Mouse (Mus musculus): ENCODE results near the gene Epb41l2.

The Epb41l2 gene

GRCm38 (mm10) chr10:25438299-25438680 is 78.7 kb downstream of the Epb41l2 start:
- DNase-seq = no peak

GRCm38 (mm10) chr10:25439163-25439562 is 79.6 kb downstream of the Epb41l2 start:
- no peak for DNase-seq

- no peak for DNase-seq
Observed at GRCm38 (mm10) chr10:25439856-25440255, 80.3 kb downstream of the Epb41l2 start.

GRCm38 (mm10) chr10:25441405-25441804 is 81.8 kb downstream of the Epb41l2 start:
- no peak for DNase-seq

- DNase-seq = no peak
Observed at GRCm38 (mm10) chr10:25443626-25444025, 84.0 kb downstream of the Epb41l2 start.

DNA sequence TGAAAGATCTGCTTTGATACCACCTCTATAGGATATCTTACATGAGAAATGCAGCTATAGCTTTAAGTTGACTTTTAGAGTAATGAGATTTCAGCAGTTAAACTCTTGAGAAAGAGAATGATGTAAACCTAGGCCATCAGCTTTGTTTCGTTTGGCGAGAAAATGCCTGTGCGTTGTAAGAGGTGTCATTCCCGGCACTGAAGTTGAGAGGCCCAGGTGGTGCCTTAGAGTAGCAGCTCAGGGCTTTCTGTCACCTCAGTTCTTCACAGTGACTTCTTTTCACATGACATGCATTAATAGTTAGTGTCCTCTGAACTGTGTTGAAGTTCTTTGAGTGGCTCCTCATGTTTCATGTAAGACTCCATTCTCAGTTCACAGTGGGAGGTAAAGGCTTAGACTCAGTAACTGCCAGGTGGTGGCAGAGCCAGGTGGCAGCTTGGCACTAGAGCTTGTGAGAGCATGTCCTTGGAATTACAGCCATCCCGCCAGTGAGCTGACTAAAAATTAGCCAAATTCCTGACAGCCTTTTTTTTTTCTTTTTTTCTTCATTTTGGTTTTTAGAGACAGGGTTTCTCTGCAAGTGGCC is 84.7 kb downstream of the Epb41l2 start:
- peak in 1 of 2 experiments; percentile 20 for DNase-seq

- DNase-seq = no peak
Observed at GRCm38 (mm10) chr10:25446953-25447525, 87.4 kb downstream of the Epb41l2 start.

- no peak for DNase-seq
Observed at GRCm38 (mm10) chr10:25448676-25449075, 89.1 kb downstream of the Epb41l2 start.

- DNase-seq = peak in 1 of 2 experiments; percentile 29
Observed at GRCm38 (mm10) chr10:25449312-25450020, 89.9 kb downstream of the Epb41l2 start.

- no peak for DNase-seq
Observed at GRCm38 (mm10) chr10:25453150-25453549, 93.6 kb downstream of the Epb41l2 start.

- no peak for DNase-seq
Observed at GRCm38 (mm10) chr10:25453772-25454171, 94.2 kb downstream of the Epb41l2 start.

DNA sequence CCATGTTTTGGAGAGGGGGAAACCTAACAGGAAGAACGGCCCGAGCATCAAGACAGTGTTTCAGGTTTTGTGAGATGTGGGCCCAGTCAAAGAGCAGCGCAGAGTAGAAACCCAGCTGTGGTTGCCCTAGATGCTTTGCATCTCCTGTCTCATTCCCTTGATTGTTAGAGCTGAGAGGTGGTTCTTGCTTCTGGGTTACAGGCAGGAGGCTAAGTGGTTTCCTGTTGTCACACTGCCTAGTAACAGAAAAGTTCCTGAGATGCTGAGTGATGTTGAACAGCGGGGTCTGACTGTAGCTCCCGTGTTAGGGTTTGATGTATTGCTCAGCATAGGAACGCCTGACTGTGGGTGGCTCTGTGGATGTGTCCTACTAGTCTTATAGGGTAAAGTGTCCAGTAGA is 97.5 kb downstream of the Epb41l2 start:
- no peak for DNase-seq

DNA sequence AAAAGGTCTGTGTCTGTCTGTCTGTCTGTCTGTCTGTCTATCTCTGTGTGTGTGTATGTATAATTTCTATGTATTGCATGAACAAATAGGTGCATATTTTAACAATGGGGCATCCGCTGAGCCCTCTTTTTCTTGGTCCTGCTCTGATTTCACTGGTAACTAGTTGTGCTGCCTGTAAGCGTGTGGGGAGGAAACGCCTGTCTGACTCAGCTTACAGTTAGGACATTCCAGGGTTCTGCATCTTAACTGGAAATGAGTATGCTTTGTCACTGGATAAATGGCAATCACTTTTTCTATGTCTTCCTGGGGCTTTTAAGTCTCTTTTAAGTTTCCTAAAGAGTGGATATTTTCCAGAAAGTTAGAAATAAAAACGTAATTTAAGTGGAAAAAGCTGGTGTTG is 98.4 kb downstream of the Epb41l2 start:
- DNase-seq = no peak

DNA sequence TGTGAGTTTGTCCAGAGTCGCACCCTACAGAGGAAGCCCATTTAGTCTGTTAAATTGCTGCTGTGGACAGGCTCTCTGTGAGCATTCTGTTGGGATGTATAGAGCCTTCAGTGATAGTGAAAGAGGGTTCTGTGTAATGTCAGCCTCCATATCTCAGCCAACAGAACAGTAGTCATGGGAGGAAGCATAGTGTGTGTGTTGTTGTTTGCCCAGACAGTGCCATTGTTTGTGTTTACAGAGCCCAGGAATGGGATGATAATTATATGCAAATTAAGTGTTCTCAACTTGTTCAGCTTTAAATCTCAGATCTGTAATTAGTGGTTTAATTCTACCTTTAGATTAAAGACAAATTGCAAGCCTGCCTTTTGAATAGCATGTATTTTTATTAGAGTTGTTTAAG is 102.2 kb downstream of the Epb41l2 start:
- DNase-seq = no peak

DNA sequence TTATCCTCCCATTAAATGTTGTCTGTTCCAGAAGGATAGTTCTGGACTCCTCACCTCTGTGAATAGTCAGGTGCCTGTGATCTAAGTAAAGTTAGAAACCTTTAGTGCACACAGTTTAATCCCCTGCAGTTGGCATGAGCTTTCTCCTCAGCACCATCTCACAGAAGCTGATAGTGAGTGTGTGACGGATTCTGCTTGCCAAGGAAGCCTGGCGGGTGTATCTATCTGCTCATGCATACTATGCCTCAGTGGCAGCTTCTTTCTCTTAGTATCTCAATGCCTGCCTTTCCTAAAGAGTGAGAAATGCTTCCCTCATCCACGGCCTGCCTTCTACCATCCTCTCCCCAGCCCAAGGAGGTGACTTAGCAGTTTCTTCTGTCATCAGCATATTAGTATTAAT is 103.1 kb downstream of the Epb41l2 start:
- no peak for DNase-seq

GRCm38 (mm10) chr10:25466493-25466892 is 106.9 kb downstream of the Epb41l2 start:
- DNase-seq = no peak

DNA sequence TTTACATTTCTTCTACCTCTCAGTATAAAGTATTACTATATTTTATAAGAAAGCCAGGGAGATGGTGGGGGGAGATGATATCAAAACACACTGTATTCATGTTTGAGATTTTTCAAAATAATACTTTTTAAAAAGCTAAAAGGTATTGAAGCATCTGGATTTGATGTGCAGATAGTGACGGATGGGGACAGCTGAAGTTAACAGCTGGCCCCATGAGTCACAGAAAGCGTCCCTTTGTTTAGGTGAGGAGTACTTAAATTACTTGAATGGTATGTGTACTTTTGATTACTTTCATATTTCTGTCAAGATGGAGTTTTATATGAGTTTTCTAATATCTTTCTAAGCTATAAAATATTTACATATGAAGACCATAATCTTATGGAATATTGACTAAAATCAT is 112.3 kb downstream of the Epb41l2 start:
- DNase-seq = no peak

DNA sequence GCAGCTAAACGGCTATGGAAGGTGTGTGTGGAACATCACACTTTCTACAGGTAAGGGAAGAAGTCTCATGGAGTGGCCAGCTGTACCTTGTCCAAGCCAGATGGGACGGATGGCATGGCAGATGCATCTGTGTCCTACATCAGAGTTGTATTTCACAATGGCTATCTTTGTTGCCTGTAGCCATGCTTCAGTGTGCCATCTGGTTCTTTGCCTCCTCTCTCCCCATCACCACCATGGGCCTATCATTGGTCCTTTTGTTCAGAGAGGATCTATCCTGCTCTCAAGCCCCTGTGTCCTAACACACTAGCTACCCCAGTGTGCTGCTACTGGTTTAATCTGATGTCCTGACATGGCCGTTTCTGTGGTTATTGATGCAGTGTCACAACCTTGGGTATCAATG is 120.1 kb downstream of the Epb41l2 start:
- no peak for DNase-seq

- DNase-seq = no peak
Observed at GRCm38 (mm10) chr10:25482791-25483190, 123.2 kb downstream of the Epb41l2 start.

DNA sequence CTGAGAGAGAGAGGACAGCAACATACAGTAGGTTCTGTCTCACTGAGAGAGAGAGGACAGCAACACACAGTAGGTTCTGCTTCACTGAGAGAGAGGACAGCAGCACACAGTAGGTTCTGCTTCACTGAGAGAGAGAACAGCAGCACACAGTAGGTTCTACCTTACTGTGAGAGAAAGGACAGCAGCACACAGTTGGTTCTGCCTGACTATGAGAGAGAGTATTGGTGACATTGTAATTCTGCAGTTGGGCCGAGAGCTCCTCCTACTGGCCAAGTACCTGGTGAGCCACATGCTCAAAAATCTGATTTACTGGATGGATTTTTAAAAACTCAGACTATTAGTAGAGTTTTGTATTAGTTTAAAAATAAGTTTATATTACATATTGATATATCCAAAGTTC is 128.9 kb downstream of the Epb41l2 start:
- peak; percentile 10 to 74 for DNase-seq

GRCm38 (mm10) chr10:25499323-25500071 is 139.9 kb downstream of the Epb41l2 start:
- no peak for DNase-seq

- DNase-seq = no peak
Observed at GRCm38 (mm10) chr10:25503250-25503649, 143.7 kb downstream of the Epb41l2 start.

DNA sequence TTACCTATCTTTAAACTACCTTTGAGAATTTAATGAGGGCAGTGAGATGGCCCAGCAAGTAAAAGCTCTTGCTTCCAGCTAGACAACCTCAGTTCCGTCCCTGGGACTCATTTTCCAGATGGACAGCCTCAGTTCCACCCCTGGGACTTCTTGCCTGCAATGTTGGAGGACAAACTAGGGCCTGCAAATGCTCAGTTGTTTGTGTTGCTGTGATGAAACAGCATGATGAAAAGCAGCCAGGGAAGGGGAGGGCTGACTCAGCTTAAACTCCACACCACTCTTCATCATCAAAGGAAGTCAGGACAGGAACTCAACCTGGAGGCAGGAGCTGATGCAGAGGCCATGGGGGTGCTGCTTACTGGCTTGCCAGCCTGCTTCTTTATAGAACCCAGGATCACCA is 154.2 kb downstream of the Epb41l2 start:
- DNase-seq = no peak

DNA sequence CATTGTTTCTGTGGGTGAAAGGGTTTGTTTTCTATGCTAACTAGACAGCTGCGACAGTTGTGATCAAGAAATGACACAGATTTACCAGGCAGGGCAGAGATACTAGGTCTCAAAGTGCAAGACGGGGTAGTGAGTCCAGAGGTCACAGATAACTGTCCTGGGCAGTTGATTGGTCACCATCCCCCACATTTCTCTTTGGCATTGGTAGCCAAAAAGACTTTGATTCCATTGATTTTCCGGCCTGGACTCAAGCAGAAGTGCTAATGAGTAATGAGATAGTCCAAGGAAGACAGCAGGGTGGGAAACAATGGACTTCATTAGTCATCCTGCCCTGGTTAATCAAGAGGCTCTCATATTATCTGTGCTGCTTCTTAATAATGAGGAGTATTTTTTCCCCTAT is 160.4 kb downstream of the Epb41l2 start:
- peak in 1 of 2 experiments; percentile 9 for DNase-seq

Measured in kidney, adult 8-10 months (tissue).